Mouse (Mus musculus) left cerebral cortex, postnatal 14 days (tissue): ENCODE measurements around the gene Lrrc7. TPM values are rescaled to one million over a fixed set of nuclear protein-coding genes. Genes with fewer than 3 reads are reported as not detected.
"Not testable (repeated sequence)": the region's sequence is repeated elsewhere in the genome, so short reads cannot be mapped to it uniquely, and the experiment has no call there.

Source experiments
- DNase-seq, 2 experiments: peaks; one replicate each; pipeline ENCODE4 v3.0.0; 2021 to 2022; ENCODE audit warnings: low spot score in 2 of 2, mixed read lengths in 1 of 2
- intact Hi-C: fragments of 180-260 bp; cut with DNase I; formaldehyde crosslinking; loops from one replicate; pipeline ENCODE4 v1.15.1; 2025
- total RNA-seq, 2 experiments: library from RNA; stranded (reverse); gene quantifications; 2 replicates each; pipeline ENCODE4 v1.2.3; 2021

Gene Lrrc7
- total RNA-seq, 2 experiments from 2014 or later, result 123 to 142 TPM

- intact Hi-C loops, DNase-seq: not testable (repeated sequence)
Observed at GRCm38 (mm10) chr3:158102530-158102929, 459.5 kb downstream of the Lrrc7 start.

- intact Hi-C loops, DNase-seq: not testable (repeated sequence)
Observed at GRCm38 (mm10) chr3:158102043-158102442, 460.0 kb downstream of the Lrrc7 start.

- intact Hi-C loops, result no loop called here
Observed at GRCm38 (mm10) chr3:158093919-158094318, 468.1 kb downstream of the Lrrc7 start.

GRCm38 (mm10) chr3:158091601-158092000 lies 470.4 kb downstream of the Lrrc7 start:
- intact Hi-C loops, result no loop called here
- DNase-seq, result peak in 1 of 2 experiments; percentile 38

More at GRCm38 (mm10) chr3:158093919-158094318, 468.1 kb downstream of the Lrrc7 start:
- no peak for DNase-seq

- intact Hi-C loops, result no loop called here
- no peak for DNase-seq
Observed at GRCm38 (mm10) chr3:158077828-158078227, 484.2 kb downstream of the Lrrc7 start.

- DNase-seq, result no peak
- intact Hi-C loops, result no loop called here
Observed at GRCm38 (mm10) chr3:158077380-158077772, 484.6 kb downstream of the Lrrc7 start.

- intact Hi-C loops, result no loop called here
- peak in 1 of 2 experiments; percentile 58 for DNase-seq
Observed at GRCm38 (mm10) chr3:158076685-158077379, 485.2 kb downstream of the Lrrc7 start.

- DNase-seq, result no peak
- intact Hi-C loops, result no loop called here
Observed at GRCm38 (mm10) chr3:158075004-158075403, 487.0 kb downstream of the Lrrc7 start.

- intact Hi-C loops, result no loop called here
- no peak for DNase-seq
Observed at GRCm38 (mm10) chr3:158068613-158069263, 493.3 kb downstream of the Lrrc7 start.

GRCm38 (mm10) chr3:158067916-158068315 lies 494.1 kb downstream of the Lrrc7 start:
- intact Hi-C loops, result no loop called here
- no peak for DNase-seq

GRCm38 (mm10) chr3:158065256-158065655 lies 496.8 kb downstream of the Lrrc7 start:
- intact Hi-C loops, result no loop called here
- no peak for DNase-seq

GRCm38 (mm10) chr3:158061811-158062523 lies 500.1 kb downstream of the Lrrc7 start:
- DNase-seq, result no peak
- intact Hi-C loops, result no loop called here

- no peak for DNase-seq
- intact Hi-C loops, result no loop called here
Observed at GRCm38 (mm10) chr3:158060621-158061291, 501.3 kb downstream of the Lrrc7 start.

- intact Hi-C loops, result no loop called here
- no peak for DNase-seq
Observed at GRCm38 (mm10) chr3:158049508-158049907, 512.5 kb downstream of the Lrrc7 start.

- intact Hi-C loops, result no loop called here
- DNase-seq, result no peak
Observed at GRCm38 (mm10) chr3:158040755-158041154, 521.3 kb downstream of the Lrrc7 start.

- no peak for DNase-seq
- intact Hi-C loops, result loop anchor here (5.0 kb wide), 1 partner anchor 91 kb away; the partner anchor contains the start of gene Ankrd13c
Observed at GRCm38 (mm10) chr3:158038106-158038505, 523.9 kb downstream of the Lrrc7 start.

- peak; percentile 95 to 96 for DNase-seq
- intact Hi-C loops, result loop anchor here (5.0 kb wide), 1 partner anchor 89 kb away; the partner anchor contains the start of gene Ankrd13c
Observed at GRCm38 (mm10) chr3:158036329-158036988, 525.6 kb downstream of the Lrrc7 start, which contains the start of the genes Srsf11 and Lrrc40. TSS of gene Srsf11 (minus strand) at chr3:158036639. TSS of gene Lrrc40 (plus strand) at chr3:158036662.

- DNase-seq, result no peak
- intact Hi-C loops, result loop anchor here (5.0 kb wide), 1 partner anchor 89 kb away; the partner anchor contains the start of gene Ankrd13c
Observed at GRCm38 (mm10) chr3:158035866-158036265, 526.2 kb downstream of the Lrrc7 start.
